Mouse (Mus musculus): ENCODE measurements around the gene Plcb2. TPM values are rescaled to one million over a fixed set of nuclear protein-coding genes. Genes with fewer than 3 reads are reported as not detected.

Plcb2 gene
- polyA plus RNA-seq, 1 experiment from 2014 or later: 1.7 TPM

GRCm38 (mm10) chr2:118762784-118763148, 34.5 kb upstream of the Plcb2 start:
- Histone ChIP-seq H3K4me1 (replicated peaks) (peaks cover 61% of the 10 kb centered on the region), H3K9ac (peak overlapping the region; percentile 63), H3K36me3 (no peaks in the 10 kb centered on the region), H3K27ac (peak overlapping the region; percentile 75), H3K27me3 (peaks cover 23% of the 10 kb centered on the region), H3K4me2 (peak overlapping the region; percentile 71), H3K9me3 (replicated peaks) (no peaks in the 10 kb centered on the region), H3K4me3 (replicated peaks) (peak overlapping the region; percentile 41)
- DNase-seq (no peak), ATAC-seq (ENCODE audit: low read depth) (peak; percentile 57)
- 13% methylated on average over 10 of the region's 10 CpGs for WGBS (ENCODE audit: insufficient replicate concordance)

GRCm38 (mm10) chr2:118761906-118762783, 33.9 kb upstream of the Plcb2 start, which contains the start of gene Ccdc9b:
Ccdc9b (minus strand) TSS chr2:118762661.
- H3K4me3 ChIP-seq (replicated peaks): peak within 1 kb of the TSS; percentile 41
- 23% methylated on average over 29 of the region's 29 CpGs for WGBS (ENCODE audit: insufficient replicate concordance)
- ATAC-seq (ENCODE audit: low read depth) (peak; percentile 79), DNase-seq (peak; percentile 60)
- H3K27me3 ChIP-seq: peaks cover 30% of the 10 kb centered on the region
- H3K36me3 ChIP-seq: no peaks in the 10 kb centered on the region
- peaks cover 60% of the 10 kb centered on the region for H3K4me1 ChIP-seq (replicated peaks)
- H3K4me2 ChIP-seq: peak within 1 kb of the TSS; percentile 71
- peak within 1 kb of the TSS; percentile 63 for H3K9ac ChIP-seq
- peak within 1 kb of the TSS; percentile 75 for H3K27ac ChIP-seq
- no peaks in the 10 kb centered on the region for H3K9me3 ChIP-seq (replicated peaks)

DNA sequence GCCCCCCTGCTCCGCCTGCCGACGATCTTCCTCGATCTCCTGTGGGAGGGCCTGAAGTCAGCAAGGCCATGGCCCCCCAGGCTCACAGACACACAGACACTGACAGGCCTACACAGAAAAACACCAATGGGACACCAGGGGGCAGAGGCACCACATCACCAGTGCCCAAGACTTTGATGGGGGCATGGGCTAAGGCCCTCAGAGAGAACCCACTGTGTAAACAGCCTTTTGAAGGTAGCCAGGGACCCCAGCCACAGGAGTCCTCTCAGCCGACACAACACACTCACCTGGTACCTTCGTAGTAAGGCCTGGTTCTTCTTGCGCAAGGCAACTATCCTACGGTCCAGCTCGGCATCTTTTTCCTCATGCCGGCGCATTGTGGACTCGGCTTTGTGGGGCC, 33.1 kb upstream of the Plcb2 start:
- Histone ChIP-seq H3K4me3 (replicated peaks) (no peak overlapping the region), H3K4me1 (replicated peaks) (peaks cover 54% of the 10 kb centered on the region), H3K27me3 (peaks cover 31% of the 10 kb centered on the region), H3K27ac (no peak overlapping the region), H3K9ac (no peak overlapping the region), H3K9me3 (replicated peaks) (no peaks in the 10 kb centered on the region), H3K4me2 (peak overlapping the region; percentile 71), H3K36me3 (no peaks in the 10 kb centered on the region)
- ATAC-seq (ENCODE audit: low read depth): no peak
- no peak for DNase-seq
- 80% methylated on average over 12 of the region's 12 CpGs for WGBS (ENCODE audit: insufficient replicate concordance)

DNA sequence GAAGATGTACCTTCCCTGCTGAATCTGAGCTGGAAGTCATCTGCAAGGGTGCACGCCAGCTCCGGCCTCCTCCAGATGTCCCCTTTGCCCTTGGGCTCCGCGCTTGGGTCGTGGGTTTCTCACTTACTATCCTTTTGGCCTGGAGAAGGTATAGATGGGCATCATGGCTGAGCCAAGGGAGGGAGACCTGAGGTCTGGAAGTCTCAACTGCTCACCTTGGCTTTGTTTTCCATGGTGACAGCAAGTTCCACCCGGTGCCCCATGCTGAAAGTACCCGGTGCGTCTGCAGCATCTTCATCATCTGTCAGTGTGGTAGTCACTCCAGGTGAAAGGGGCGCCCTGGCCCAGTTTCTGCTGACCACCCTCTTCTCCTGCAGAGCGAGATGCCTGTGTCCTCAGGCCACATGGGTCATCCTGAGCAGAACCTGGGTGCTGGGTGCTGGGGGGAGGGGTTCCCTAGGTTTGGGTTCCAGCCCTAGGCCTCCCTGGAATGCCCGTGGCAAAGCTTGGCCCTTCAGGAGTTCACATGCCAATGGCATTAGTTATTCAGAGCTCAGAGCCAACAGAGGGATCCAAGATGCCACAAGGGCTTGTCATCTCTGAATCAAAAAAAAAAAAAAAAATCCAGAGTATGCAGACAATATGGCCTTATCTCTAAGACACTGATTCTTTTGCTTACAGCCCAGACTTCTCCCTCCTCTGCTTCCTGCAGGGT, 32.2 kb upstream of the Plcb2 start:
- no peak for DNase-seq
- peaks cover 31% of the 10 kb centered on the region for H3K27me3 ChIP-seq
- no peak overlapping the region for H3K4me2 ChIP-seq
- no peak for ATAC-seq (ENCODE audit: low read depth)
- WGBS (ENCODE audit: insufficient replicate concordance): 74% methylated on average over 11 of the region's 11 CpGs
- no peak overlapping the region for H3K9ac ChIP-seq
- no peak overlapping the region for H3K4me3 ChIP-seq (replicated peaks)
- no peaks in the 10 kb centered on the region for H3K36me3 ChIP-seq
- H3K27ac ChIP-seq: no peak overlapping the region
- no peaks in the 10 kb centered on the region for H3K9me3 ChIP-seq (replicated peaks)
- H3K4me1 ChIP-seq (replicated peaks): peaks cover 60% of the 10 kb centered on the region

GRCm38 (mm10) chr2:118759828-118760227, 31.6 kb upstream of the Plcb2 start:
- peaks cover 60% of the 10 kb centered on the region for H3K4me1 ChIP-seq (replicated peaks)
- H3K9ac ChIP-seq: 0 out of 2 replicates have a peak overlapping the region, but pooled peaks have one; percentile 19
- no peak overlapping the region for H3K4me3 ChIP-seq (replicated peaks)
- H3K27me3 ChIP-seq: peaks cover 28% of the 10 kb centered on the region
- H3K27ac ChIP-seq: no peak overlapping the region
- DNase-seq (peak; percentile 71), ATAC-seq (ENCODE audit: low read depth) (peak; percentile 65)
- H3K36me3 ChIP-seq: no peaks in the 10 kb centered on the region
- 6% methylated on average over 8 of the region's 8 CpGs for WGBS (ENCODE audit: insufficient replicate concordance)
- no peaks in the 10 kb centered on the region for H3K9me3 ChIP-seq (replicated peaks)
- 0 out of 2 replicates have a peak overlapping the region, but pooled peaks have one; percentile 6 for H3K4me2 ChIP-seq

- no peak overlapping the region for H3K9ac ChIP-seq
- H3K36me3 ChIP-seq: 0 out of 2 replicates have a peak, but pooled peaks cover 4% of the 10 kb centered on the region
- H3K27ac ChIP-seq: no peak overlapping the region
- no peak overlapping the region for H3K4me3 ChIP-seq (replicated peaks)
- ATAC-seq (ENCODE audit: low read depth) (no peak), DNase-seq (no peak)
- H3K4me1 ChIP-seq (replicated peaks): peaks cover 49% of the 10 kb centered on the region
- H3K4me2 ChIP-seq: no peak overlapping the region
- 48% methylated on average over 4 of the region's 4 CpGs for WGBS (ENCODE audit: insufficient replicate concordance)
- H3K27me3 ChIP-seq: peaks cover 28% of the 10 kb centered on the region
- H3K9me3 ChIP-seq (replicated peaks): no peaks in the 10 kb centered on the region
These were observed 27.9 kb upstream of the Plcb2 start for GRCm38 (mm10) chr2:118756103-118756502.

DNA sequence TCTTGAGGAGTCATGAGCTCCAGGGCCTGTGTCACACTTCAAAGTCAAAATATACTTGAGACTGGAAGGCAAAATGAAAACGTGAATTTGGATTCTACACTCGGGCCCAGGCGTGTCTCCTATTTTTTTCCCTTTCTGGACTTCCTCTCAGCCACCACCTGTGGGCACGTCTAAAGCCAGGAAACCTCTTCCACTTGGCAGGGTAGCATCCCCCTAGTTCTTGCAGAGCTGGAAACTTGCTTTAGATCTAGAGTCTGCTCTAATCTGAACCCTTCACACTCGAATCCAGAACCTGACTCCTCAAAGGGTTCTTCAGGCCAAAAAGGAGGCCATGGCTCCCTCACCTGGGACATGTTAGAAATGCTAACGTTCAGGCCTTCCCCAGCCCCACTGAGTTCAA, 27.2 kb upstream of the Plcb2 start:
- Histone ChIP-seq H3K36me3 (peaks cover 7% of the 10 kb centered on the region; the same call in 1 of the 2 replicates), H3K27me3 (peaks cover 21% of the 10 kb centered on the region), H3K4me2 (no peak overlapping the region), H3K27ac (0 out of 2 replicates have a peak overlapping the region, but pooled peaks have one; percentile 15), H3K9ac (no peak overlapping the region), H3K4me3 (replicated peaks) (no peak overlapping the region), H3K9me3 (replicated peaks) (no peaks in the 10 kb centered on the region), H3K4me1 (replicated peaks) (peaks cover 51% of the 10 kb centered on the region)
- 67% methylated on average over 6 of the region's 6 CpGs for WGBS (ENCODE audit: insufficient replicate concordance)
- ATAC-seq (ENCODE audit: low read depth) (no peak), DNase-seq (no peak)

GRCm38 (mm10) chr2:118754143-118754542, 25.9 kb upstream of the Plcb2 start:
- DNase-seq (no peak), ATAC-seq (ENCODE audit: low read depth) (no peak)
- peaks cover 52% of the 10 kb centered on the region for H3K4me1 ChIP-seq (replicated peaks)
- no peak overlapping the region for H3K4me2 ChIP-seq
- 73% methylated on average over 5 of the region's 5 CpGs for WGBS (ENCODE audit: insufficient replicate concordance)
- no peak overlapping the region for H3K4me3 ChIP-seq (replicated peaks)
- peaks cover 19% of the 10 kb centered on the region for H3K36me3 ChIP-seq
- H3K9ac ChIP-seq: no peak overlapping the region
- no peaks in the 10 kb centered on the region for H3K9me3 ChIP-seq (replicated peaks)
- no peak overlapping the region for H3K27ac ChIP-seq
- peaks cover 19% of the 10 kb centered on the region for H3K27me3 ChIP-seq

DNA sequence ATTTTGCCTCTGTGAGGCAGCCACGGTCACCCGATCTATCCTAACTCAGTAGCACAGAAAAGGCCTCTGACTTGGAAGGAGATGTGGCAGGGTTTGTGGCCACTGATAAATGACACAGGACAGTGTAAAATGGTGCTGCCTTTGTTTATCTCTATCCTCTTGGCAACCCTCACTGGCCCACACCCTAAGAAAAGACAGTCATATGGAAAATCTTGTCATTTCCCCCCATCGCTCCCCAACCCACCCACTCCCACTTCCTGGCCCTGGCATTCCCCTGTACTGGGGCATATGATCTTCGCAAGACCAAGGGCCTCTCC, 24.5 kb upstream of the Plcb2 start:
- Histone ChIP-seq H3K4me1 (replicated peaks) (peaks cover 63% of the 10 kb centered on the region), H3K27me3 (peaks cover 7% of the 10 kb centered on the region; the same call in 1 of the 2 replicates), H3K36me3 (peaks cover 24% of the 10 kb centered on the region), H3K4me3 (replicated peaks) (no peak overlapping the region), H3K9me3 (replicated peaks) (no peaks in the 10 kb centered on the region), H3K9ac (peak overlapping the region; percentile 65), H3K4me2 (peak overlapping the region; percentile 58), H3K27ac (peak overlapping the region; percentile 91)
- ATAC-seq (ENCODE audit: low read depth) (peak; percentile 88), DNase-seq (no peak)
- 18% methylated on average over 4 of the region's 4 CpGs for WGBS (ENCODE audit: insufficient replicate concordance)

DNA sequence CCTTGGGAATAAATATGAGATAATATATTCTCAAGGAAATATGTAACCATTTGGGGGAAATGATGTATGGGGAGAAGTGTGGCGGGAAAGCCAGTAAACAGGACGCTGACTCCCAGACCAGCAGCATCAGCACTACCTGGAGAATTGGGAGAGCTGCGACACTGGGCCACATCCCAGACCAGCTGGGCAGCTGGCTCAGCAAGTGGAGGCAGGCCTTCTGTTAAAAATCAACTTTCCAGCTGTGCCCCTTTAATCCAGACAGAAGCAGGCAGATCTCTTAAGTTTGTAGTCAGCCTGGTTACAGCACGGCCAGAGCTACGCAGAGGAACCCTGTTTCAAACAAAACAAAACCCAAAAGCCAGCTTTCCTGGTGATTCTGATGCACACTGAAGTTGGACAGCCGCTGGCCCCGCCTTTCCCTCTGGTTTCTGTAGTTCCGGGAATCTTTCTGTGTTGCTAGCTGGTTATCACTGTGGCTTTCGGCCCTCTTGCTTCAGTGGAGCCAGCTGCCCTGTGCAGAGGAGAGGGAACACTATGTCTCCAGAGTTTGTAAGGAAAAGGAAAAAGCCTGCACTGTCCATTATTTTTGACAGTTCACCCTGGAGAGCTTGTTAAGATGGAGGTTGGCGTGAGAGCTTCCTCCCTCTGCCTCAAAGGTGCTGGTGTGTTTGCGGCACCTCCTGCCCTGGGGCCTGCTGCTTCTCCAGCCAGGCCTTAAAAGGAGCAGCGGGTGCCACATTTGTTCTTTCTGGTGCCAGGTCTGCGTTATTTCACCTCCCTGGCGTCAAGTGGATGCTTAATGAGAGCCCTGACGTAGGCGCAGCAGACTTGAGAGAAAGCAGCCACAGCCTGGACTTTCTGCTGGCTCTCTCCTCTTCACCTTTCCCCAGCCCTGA, 23.9 kb upstream of the Plcb2 start:
- Histone ChIP-seq H3K27me3 (peaks cover 1% of the 10 kb centered on the region; the same call in 1 of the 2 replicates), H3K9ac (peak overlapping the region; percentile 65), H3K4me2 (peak overlapping the region; percentile 58), H3K36me3 (peaks cover 24% of the 10 kb centered on the region), H3K9me3 (replicated peaks) (no peaks in the 10 kb centered on the region), H3K4me1 (replicated peaks) (peaks cover 69% of the 10 kb centered on the region), H3K4me3 (replicated peaks) (no peak overlapping the region; the same call in 1 of the 2 replicates), H3K27ac (peak overlapping the region; percentile 91)
- WGBS (ENCODE audit: insufficient replicate concordance): 56% methylated on average over 16 of the region's 16 CpGs
- DNase-seq (peak; percentile 42), ATAC-seq (ENCODE audit: low read depth) (peak; percentile 62)
